Mouse (Mus musculus) thymus, adult 2 months (tissue): ENCODE data around the gene Gcsam. TPM values are rescaled to one million over a fixed set of nuclear protein-coding genes. Genes with fewer than 3 reads are reported as not detected.

Source experiments
- DNase-seq: peaks from one replicate; pipeline ENCODE4 v3.0.0; 2021
- H3K27ac ChIP-seq: fragments of 200-500 bp; 2 replicates; pipeline ENCODE4 v1.5.1; 2012; ENCODE audit warnings: low read length, control low read depth; ENCODE audit not compliant: control insufficient read depth, insufficient read depth
- H3K27me3 ChIP-seq: fragments of 200-500 bp; 2 replicates; pipeline ENCODE4 v1.6.1; 2012; ENCODE audit warnings: mild to moderate bottlenecking, low read length, moderate library complexity, mixed read lengths; ENCODE audit not compliant: control insufficient read depth, insufficient read depth
- H3K36me3 ChIP-seq: fragments of 200-500 bp; 2 replicates; pipeline ENCODE4 v1.6.1; 2012; ENCODE audit warnings: mild to moderate bottlenecking, low read length, moderate library complexity; ENCODE audit not compliant: control insufficient read depth, insufficient read depth
- H3K4me1 ChIP-seq: fragments of 200-500 bp; replicated peaks from 2 replicates; pipeline ENCODE4 v1.6.1; 2012; ENCODE audit warnings: low read length; ENCODE audit not compliant: control insufficient read depth, insufficient read depth
- H3K4me3 ChIP-seq: fragments of 200-500 bp; 2 replicates; pipeline ENCODE4 v1.5.1; 2012; ENCODE audit warnings: mild to moderate bottlenecking, low read length, control low read depth, moderate library complexity; ENCODE audit not compliant: control insufficient read depth, insufficient read depth
- CTCF ChIP-seq: fragments of 200-500 bp; IDR thresholded peaks from 2 replicates; pipeline ENCODE4 v1.5.1; 2012; ENCODE audit warnings: mild to moderate bottlenecking, control low read depth, low read length, moderate library complexity, borderline replicate concordance; ENCODE audit not compliant: control insufficient read depth, poor library complexity, insufficient read depth; ENCODE audit errors: extremely low read depth
- POLR2A ChIP-seq: fragments of 200-500 bp; IDR thresholded peaks from 2 replicates; pipeline ENCODE4 v1.6.1; 2012; ENCODE audit warnings: mild to moderate bottlenecking, low read length, control low read depth, moderate library complexity; ENCODE audit not compliant: control insufficient read depth, poor library complexity, insufficient read depth; ENCODE audit errors: extremely low read depth
- WGBS: fragments of 180-500 bp; shearing (Covaris S2); methylation state at CpG from one replicate; pipeline ENCODE4 v1.1.7; 2018; 5-methylcytosine and 5-hydroxymethylcytosine counted together
- polyA plus RNA-seq: library from polyadenylated mRNA; depleted of rRNA; stranded (reverse); fragments of >200 nt; gene quantifications from 2 replicates; pipeline ENCODE4 v1.2.3, GENCODE M21; 2012; rRNA removed

The Gcsam gene
- polyA plus RNA-seq = 0.54 and 0.97 TPM in 2 replicates

DNA sequence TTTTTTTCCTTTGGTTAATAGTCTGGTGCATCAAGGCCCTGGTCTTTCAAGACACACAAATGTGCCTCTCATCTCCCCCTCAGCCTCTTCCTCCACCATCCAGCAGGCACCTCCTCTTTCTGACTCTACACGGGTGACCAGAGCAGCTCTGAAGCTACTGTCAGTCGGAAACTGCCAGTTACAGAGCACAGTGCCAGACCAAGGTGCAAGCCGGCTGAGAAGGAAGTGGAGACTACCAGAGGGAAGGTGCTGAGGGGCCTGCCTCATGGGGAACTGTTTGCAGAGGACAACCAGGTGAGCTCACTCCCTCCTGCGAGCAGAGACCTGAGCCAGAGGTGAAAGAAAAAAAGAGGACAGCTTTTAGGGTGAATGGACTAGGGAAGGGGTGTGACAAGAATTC lies at the start of gene Gcsam:
Gcsam (plus strand) TSS at position 114 of the 400 bp plus-strand sequence.
- no peaks in the 10 kb centered on the region for H3K4me1 ChIP-seq
- TF ChIP-seq CTCF (no peak), POLR2A (no peak)
- no peak within 1 kb of the TSS for H3K27ac ChIP-seq

DNA sequence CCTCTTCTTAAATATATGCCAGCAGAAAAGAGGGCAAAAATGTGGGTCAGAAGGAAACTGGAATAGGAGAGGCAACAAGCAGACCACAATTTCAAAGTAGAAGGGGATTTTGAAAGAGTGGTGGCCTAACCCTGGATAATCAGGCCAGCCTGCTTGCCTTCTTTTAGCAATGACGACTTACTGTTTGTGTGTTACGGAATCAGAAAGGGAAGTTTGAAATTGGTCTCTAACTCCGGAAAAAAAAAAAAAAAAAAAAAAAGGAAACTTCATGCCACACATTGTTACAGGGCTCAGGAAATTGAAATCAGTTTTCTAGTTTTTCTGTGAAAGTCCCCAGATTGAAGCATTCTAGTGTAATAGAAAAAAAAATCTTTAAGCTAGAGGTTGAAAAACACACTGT lies 48.4 kb upstream of the Gcsam start:
- Histone ChIP-seq H3K4me3 (no peak overlapping the region), H3K4me1 (no peaks in the 10 kb centered on the region), H3K27ac (no peak overlapping the region), H3K36me3 (no peaks in the 10 kb centered on the region), H3K27me3 (no peaks in the 10 kb centered on the region)
- 23% methylated on average over 3 of the region's 3 CpGs for WGBS
- TF ChIP-seq POLR2A = no peak
- TF ChIP-seq CTCF = no peak
- DNase-seq = no peak

More for the DNA sequence above, at the start of gene Gcsam:
- 22% methylated on average over 4 of the region's 4 CpGs for WGBS
- Histone ChIP-seq H3K27me3 (no peaks in the 10 kb centered on the region), H3K36me3 (no peaks in the 10 kb centered on the region), H3K4me3 (no peak within 1 kb of the TSS)
- DNase-seq = no peak

- TF ChIP-seq CTCF = no peak
- no peak for TF ChIP-seq POLR2A
- no peak overlapping the region for H3K4me3 ChIP-seq
- H3K27ac ChIP-seq = no peak overlapping the region
- no peaks in the 10 kb centered on the region for H3K36me3 ChIP-seq
- 91% methylated on average over 3 of the region's 3 CpGs for WGBS
- no peaks in the 10 kb centered on the region for H3K27me3 ChIP-seq
- no peak for DNase-seq
- no peaks in the 10 kb centered on the region for H3K4me1 ChIP-seq
Measured at GRCm38 (mm10) chr16:45572307-45572706, 37.9 kb upstream of the Gcsam start.

- Histone ChIP-seq H3K36me3 (no peaks in the 10 kb centered on the region), H3K4me1 (no peaks in the 10 kb centered on the region), H3K4me3 (no peak overlapping the region), H3K27ac (no peak overlapping the region), H3K27me3 (no peaks in the 10 kb centered on the region)
- no peak for DNase-seq
- 63% methylated on average over 12 of the region's 12 CpGs for WGBS
- TF ChIP-seq CTCF (no peak), POLR2A (no peak)
Measured at GRCm38 (mm10) chr16:45579883-45580282, 30.3 kb upstream of the Gcsam start.

- TF ChIP-seq POLR2A (no peak), CTCF (no peak)
- Histone ChIP-seq H3K27ac (no peak overlapping the region), H3K27me3 (no peaks in the 10 kb centered on the region), H3K4me3 (no peak overlapping the region), H3K36me3 (no peaks in the 10 kb centered on the region), H3K4me1 (no peaks in the 10 kb centered on the region)
- DNase-seq = peak; percentile 43
- 39% methylated on average over 2 of the region's 2 CpGs for WGBS
Measured at GRCm38 (mm10) chr16:45582512-45582911, 27.7 kb upstream of the Gcsam start.

DNA sequence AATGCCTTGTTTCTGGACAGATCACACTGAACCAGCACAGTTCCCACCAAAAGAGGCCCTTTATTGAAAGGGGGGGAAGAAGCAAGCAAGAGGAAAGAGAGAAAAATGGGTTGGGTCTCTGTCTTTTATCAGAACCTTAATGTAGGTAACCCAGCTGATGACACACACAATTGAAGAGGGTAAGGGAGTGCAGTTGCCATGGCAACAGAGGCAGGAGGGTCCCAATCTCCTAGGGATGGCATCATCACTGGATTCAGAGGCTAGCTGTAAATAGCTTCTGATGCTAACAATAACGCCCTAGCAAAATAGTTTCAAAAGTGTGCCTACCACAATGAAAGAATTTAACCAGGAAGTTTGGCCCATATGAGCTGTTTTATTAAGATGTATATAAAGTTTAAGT lies 16.5 kb upstream of the Gcsam start:
- H3K4me1 ChIP-seq = no peaks in the 10 kb centered on the region
- no peak overlapping the region for H3K4me3 ChIP-seq
- no peak overlapping the region for H3K27ac ChIP-seq
- WGBS = 100% methylated on average over 1 of the region's 1 CpGs
- TF ChIP-seq POLR2A (no peak), CTCF (no peak)
- no peak for DNase-seq
- H3K36me3 ChIP-seq = no peaks in the 10 kb centered on the region
- H3K27me3 ChIP-seq = no peaks in the 10 kb centered on the region

DNA sequence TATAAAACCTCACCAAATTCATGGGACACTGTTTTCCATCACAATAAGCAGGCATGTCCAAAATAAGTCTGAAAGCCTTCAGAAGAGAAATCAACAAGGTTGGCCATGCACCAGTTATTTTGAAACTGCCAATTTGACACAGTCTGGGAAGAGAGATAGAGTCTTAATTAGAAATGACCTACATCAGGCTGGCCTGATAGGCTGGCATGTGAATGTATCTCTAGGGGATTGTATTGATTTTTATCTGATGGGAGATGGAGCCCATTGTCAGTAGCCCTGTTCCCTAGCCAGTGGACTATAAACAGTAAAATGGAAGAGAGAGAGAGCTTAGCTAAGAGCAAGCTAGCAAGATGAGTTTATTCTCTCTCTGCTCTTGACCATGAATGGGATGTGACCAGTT lies 14.7 kb upstream of the Gcsam start:
- Histone ChIP-seq H3K4me3 (no peak overlapping the region), H3K36me3 (no peaks in the 10 kb centered on the region), H3K27ac (no peak overlapping the region), H3K4me1 (no peaks in the 10 kb centered on the region), H3K27me3 (no peaks in the 10 kb centered on the region)
- no peak for DNase-seq
- TF ChIP-seq CTCF (no peak), POLR2A (no peak)
